In the genomic region with DNA sequence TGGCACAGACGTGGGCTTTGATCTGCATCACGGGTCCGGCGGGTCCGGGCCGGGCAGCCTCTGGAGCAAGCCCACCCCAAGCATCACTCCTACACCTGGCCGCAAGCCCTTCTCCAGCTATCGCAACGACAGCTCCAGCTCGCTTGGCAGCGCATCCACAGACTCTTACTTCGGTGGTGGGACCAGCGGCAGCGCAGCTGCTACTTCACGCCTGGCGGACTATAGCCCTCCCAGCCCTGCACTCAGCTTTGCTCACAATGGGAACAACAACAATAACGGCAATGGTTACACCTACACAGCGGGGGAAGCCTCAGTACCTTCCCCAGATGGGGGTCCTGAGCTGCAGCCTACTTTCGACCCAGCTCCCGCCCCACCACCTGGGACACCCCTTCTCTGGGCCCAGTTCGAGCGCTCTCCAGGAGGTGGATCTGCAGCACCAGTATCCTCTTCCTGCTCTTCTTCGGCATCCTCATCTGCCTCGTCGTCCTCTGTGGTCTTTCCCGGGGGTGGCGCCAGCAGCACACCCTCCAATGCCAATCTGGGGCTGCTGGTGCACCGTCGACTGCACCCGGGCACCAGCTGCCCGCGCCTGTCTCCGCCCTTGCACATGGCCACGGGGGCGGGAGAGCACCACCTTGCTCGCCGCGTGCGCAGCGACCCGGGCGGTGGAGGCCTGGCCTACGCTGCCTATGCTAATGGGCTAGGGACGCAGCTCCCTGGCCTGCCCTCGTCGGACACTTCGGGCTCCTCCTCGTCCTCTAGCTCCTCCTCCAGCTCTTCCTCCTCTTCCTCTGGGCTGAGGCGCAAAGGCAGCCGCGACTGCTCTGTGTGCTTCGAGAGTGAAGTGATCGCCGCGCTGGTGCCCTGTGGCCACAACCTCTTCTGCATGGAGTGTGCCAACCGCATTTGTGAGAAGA, we compare ENCODE assay signal across 8 mouse cellular contexts. TPM values are rescaled to one million over a fixed set of nuclear protein-coding genes. Genes with fewer than 3 reads are reported as not detected.
DNase-seq lines count a peak whose midpoint lies in the region; ATAC-seq and TF ChIP-seq lines count a peak whose summit lies in the region.

No protein-coding gene starts in this region.

- peak overlapping the region; percentile 100 for H3K4me3 ChIP-seq in embryonic facial prominence, embryonic 10.5 days
- peak overlapping the region; percentile 84 for H3K4me3 ChIP-seq in heart, embryonic 11.5 days (ENCODE audit: low read depth, low read length)
- peak overlapping the region; percentile 92 for H3K4me3 ChIP-seq in kidney, embryonic 15.5 days (replicated peaks)
- H3K4me3 ChIP-seq in limb, embryonic 14.5 days (replicated peaks; ENCODE audit: low read length): peak overlapping the region; percentile 99
- peak overlapping the region; percentile 62 for H3K4me3 ChIP-seq in midbrain, embryonic 16.5 days (ENCODE audit: low read depth, low read length)
- H3K4me3 ChIP-seq in thymus, adult 2 months (ENCODE audit: control insufficient read depth, insufficient read depth, low read length): peak overlapping the region; percentile 97

- peak overlapping the region; percentile 96 for H3K4me2 ChIP-seq in heart, embryonic 11.5 days
- H3K4me2 ChIP-seq in kidney, embryonic 15.5 days: peak overlapping the region; percentile 95
- H3K4me2 ChIP-seq in limb, embryonic 14.5 days (replicated peaks; ENCODE audit: low read depth, low read length, severe bottlenecking): peak overlapping the region; percentile 94
- peak overlapping the region; percentile 89 for H3K4me2 ChIP-seq in midbrain, embryonic 16.5 days (ENCODE audit: low read length)

- H3K27me3 ChIP-seq in embryonic facial prominence, embryonic 10.5 days (replicated peaks; ENCODE audit: low read depth, poor library complexity, severe bottlenecking): no peaks in the 10 kb centered on the region
- no peaks in the 10 kb centered on the region for H3K27me3 ChIP-seq in heart, embryonic 11.5 days (ENCODE audit: control insufficient read depth, insufficient read depth, low read length)
- no peaks in the 10 kb centered on the region for H3K27me3 ChIP-seq in kidney, embryonic 15.5 days
- H3K27me3 ChIP-seq in limb, embryonic 14.5 days (ENCODE audit: control insufficient read depth, insufficient read depth, low read length): no peaks in the 10 kb centered on the region
- no peaks in the 10 kb centered on the region for H3K27me3 ChIP-seq in midbrain, embryonic 16.5 days (ENCODE audit: control insufficient read depth, insufficient read depth, low read depth, low read length)
- H3K27me3 ChIP-seq in thymus, adult 2 months (ENCODE audit: control insufficient read depth, insufficient read depth, low read length): no peaks in the 10 kb centered on the region

- TF ChIP-seq CTCF in thymus, adult 2 months (IDR thresholded peaks at IDR 0.05; ENCODE audit: borderline replicate concordance, control insufficient read depth, extremely low read depth, insufficient read depth, low read length, poor library complexity): no peak

- H3K9ac ChIP-seq in heart, embryonic 11.5 days (ENCODE audit: low read depth, low read length): peak overlapping the region; percentile 97
- peak overlapping the region; percentile 93 for H3K9ac ChIP-seq in kidney, embryonic 15.5 days
- peak overlapping the region; percentile 100 for H3K9ac ChIP-seq in limb, embryonic 14.5 days (ENCODE audit: low read depth, low read length, severe bottlenecking)
- H3K9ac ChIP-seq in midbrain, embryonic 16.5 days (ENCODE audit: low read depth, low read length): peak overlapping the region; percentile 95

- H3K36me3 ChIP-seq in embryonic facial prominence, embryonic 10.5 days (replicated peaks): peaks cover 35% of the 10 kb centered on the region
- H3K36me3 ChIP-seq in heart, embryonic 11.5 days (ENCODE audit: control insufficient read depth, insufficient read depth, low read length): no peaks in the 10 kb centered on the region
- peaks cover 15% of the 10 kb centered on the region for H3K36me3 ChIP-seq in kidney, embryonic 15.5 days
- H3K36me3 ChIP-seq in limb, embryonic 14.5 days (ENCODE audit: control insufficient read depth, insufficient read depth, low read length): peaks cover 28% of the 10 kb centered on the region
- peaks cover 11% of the 10 kb centered on the region; the same call in 1 of the 2 replicates for H3K36me3 ChIP-seq in midbrain, embryonic 16.5 days (ENCODE audit: control insufficient read depth, insufficient read depth, low read length)
- H3K36me3 ChIP-seq in thymus, adult 2 months (ENCODE audit: control insufficient read depth, insufficient read depth, low read length): 0 out of 2 replicates have a peak, but pooled peaks cover 3% of the 10 kb centered on the region

- peaks cover 40% of the 10 kb centered on the region for H3K4me1 ChIP-seq in embryonic facial prominence, embryonic 10.5 days
- H3K4me1 ChIP-seq in heart, embryonic 11.5 days (ENCODE audit: control insufficient read depth, insufficient read depth, low read length): peaks cover 17% of the 10 kb centered on the region
- H3K4me1 ChIP-seq in kidney, embryonic 15.5 days: peaks cover 29% of the 10 kb centered on the region
- peaks cover 6% of the 10 kb centered on the region; the same call in 1 of the 2 replicates for H3K4me1 ChIP-seq in limb, embryonic 14.5 days (ENCODE audit: control insufficient read depth, insufficient read depth, low read length)
- peaks cover 25% of the 10 kb centered on the region for H3K4me1 ChIP-seq in midbrain, embryonic 16.5 days (ENCODE audit: control insufficient read depth, insufficient read depth, low read length)
- H3K4me1 ChIP-seq in thymus, adult 2 months (replicated peaks; ENCODE audit: control insufficient read depth, insufficient read depth, low read length): peaks cover 18% of the 10 kb centered on the region

- H3K27ac ChIP-seq in embryonic facial prominence, embryonic 10.5 days (replicated peaks): peak overlapping the region; percentile 100
- no peak overlapping the region for H3K27ac ChIP-seq in heart, embryonic 11.5 days (ENCODE audit: low read depth, low read length)
- peak overlapping the region; percentile 99; the same call in 1 of the 2 replicates for H3K27ac ChIP-seq in kidney, embryonic 15.5 days
- H3K27ac ChIP-seq in limb, embryonic 14.5 days (replicated peaks; ENCODE audit: low read depth, low read length): peak overlapping the region; percentile 100
- peak overlapping the region; percentile 99 for H3K27ac ChIP-seq in midbrain, embryonic 16.5 days (ENCODE audit: low read length)
- H3K27ac ChIP-seq in thymus, adult 2 months (ENCODE audit: control insufficient read depth, insufficient read depth, low read length): no peak overlapping the region

- TF ChIP-seq POLR2A in limb, embryonic 14.5 days (IDR thresholded peaks at IDR 0.05; ENCODE audit: borderline replicate concordance, extremely low read depth, insufficient read depth, insufficient read length): no peak
- no peak for TF ChIP-seq POLR2A in thymus, adult 2 months (IDR thresholded peaks at IDR 0.05; ENCODE audit: control insufficient read depth, extremely low read depth, insufficient read depth, low read length, poor library complexity)

- peak; percentile 41 for DNase-seq in cerebellum, adult 11 months
- DNase-seq in embryonic facial prominence, embryonic 10.5 days (ENCODE audit: low spot score): peak; percentile 82
- DNase-seq in limb, embryonic 14.5 days (ENCODE audit: low spot score): peak; percentile 41
- DNase-seq in thymus, adult 2 months: peak; percentile 11

- ATAC-seq in cerebellum, adult (ENCODE audit: insufficient number of reproducible peaks, low FRiP score, low TSS enrichment): no peak
- no peak for ATAC-seq in heart, embryonic 11.5 days (replicated peaks; ENCODE audit: insufficient number of reproducible peaks, low FRiP score, low TSS enrichment)
- ATAC-seq in kidney, embryonic 15.5 days (replicated peaks; ENCODE audit: low FRiP score): no peak
- no peak for ATAC-seq in limb, embryonic 14.5 days (ENCODE audit: low FRiP score, low read depth)
- no peak for ATAC-seq in midbrain, embryonic 16.5 days

- WGBS in embryonic facial prominence, embryonic 10.5 days: 2% methylated on average over 56 of the region's 56 CpGs
- WGBS in heart, embryonic 11.5 days (ENCODE audit: insufficient replicate concordance): 4% methylated on average over 56 of the region's 56 CpGs
- WGBS in kidney, embryonic 15.5 days: 5% methylated on average over 56 of the region's 56 CpGs
- WGBS in limb, embryonic 14.5 days: under 1% methylated on average over 47 of the region's 56 CpGs
- 3% methylated on average over 56 of the region's 56 CpGs for WGBS in midbrain, embryonic 16.5 days
- 91% methylated on average over 56 of the region's 56 CpGs for WGBS in thymus, adult 2 months

- no peaks in the 10 kb centered on the region for H3K9me3 ChIP-seq in embryonic facial prominence, embryonic 10.5 days
- H3K9me3 ChIP-seq in heart, embryonic 11.5 days (replicated peaks; ENCODE audit: control insufficient read depth, low read length): no peaks in the 10 kb centered on the region
- H3K9me3 ChIP-seq in kidney, embryonic 15.5 days (replicated peaks): no peaks in the 10 kb centered on the region
- no peaks in the 10 kb centered on the region for H3K9me3 ChIP-seq in limb, embryonic 14.5 days (ENCODE audit: control insufficient read depth, low read length)
- no peaks in the 10 kb centered on the region for H3K9me3 ChIP-seq in midbrain, embryonic 16.5 days (replicated peaks; ENCODE audit: control insufficient read depth, low read length, poor library complexity, severe bottlenecking)

RNA-seq across cellular contexts. Expression of a gene that starts 2.4 kb away (rescaled TPM):
- polyA plus RNA-seq in embryonic facial prominence, embryonic 10.5 days (2016; fragmentation: Nextera tagmentation; extraction: Ambion mirVana): 27.8 and 30.1 TPM in 2 replicates
- polyA plus RNA-seq in heart, embryonic 11.5 days (2014; fragmentation: Nextera tagmentation; extraction: Ambion mirVana): 10.8 and 12.2 TPM in 2 replicates
- 11.1 and 11.3 TPM in 2 replicates for polyA plus RNA-seq in kidney, embryonic 15.5 days (2015; fragmentation: Nextera tagmentation; extraction: Ambion mirVana)
- 83.8 and 129 TPM in 2 replicates for polyA plus RNA-seq in limb, embryonic 14.5 days (2012; rRNA removed)
- 29.8 and 34.3 TPM in 2 replicates for polyA plus RNA-seq in limb, embryonic 14.5 days (2014; fragmentation: Nextera tagmentation; extraction: Ambion mirVana)
- 25.0 and 36.7 TPM in 2 replicates for polyA plus RNA-seq in midbrain, embryonic 16.5 days (2015; fragmentation: Nextera tagmentation; extraction: Ambion mirVana)
- polyA plus RNA-seq in thymus, adult 2 months (2012; rRNA removed): 75.3 and 77.1 TPM in 2 replicates

Comparison
In these comparisons a context has a peak if more than half of its experiments do, and no peak if none do; other contexts are left out.
1. DNase-seq: peak in every context shown above with its lines; median percentile 82 in embryonic facial prominence, embryonic 10.5 days; 41 in cerebellum, adult 11 months; 41 in limb, embryonic 14.5 days; 11 in thymus, adult 2 months.
2. H3K27ac ChIP-seq: peak in embryonic facial prominence, embryonic 10.5 days (single experiment), kidney, embryonic 15.5 days (single experiment), limb, embryonic 14.5 days (single experiment) and midbrain, embryonic 16.5 days (single experiment); none in heart, embryonic 11.5 days (single experiment) and thymus, adult 2 months (single experiment).
3. Peak in every context shown above with its lines, with median percentiles within 50 percentile points of each other: H3K4me3 ChIP-seq, H3K4me2 ChIP-seq and H3K9ac ChIP-seq.